Mouse (Mus musculus): ENCODE results near the gene Arhgdib.

Gene Arhgdib

GRCm38 (mm10) chr6:136883961-136884360, 57.7 kb downstream of the Arhgdib start:
- DNase-seq = no peak

DNA sequence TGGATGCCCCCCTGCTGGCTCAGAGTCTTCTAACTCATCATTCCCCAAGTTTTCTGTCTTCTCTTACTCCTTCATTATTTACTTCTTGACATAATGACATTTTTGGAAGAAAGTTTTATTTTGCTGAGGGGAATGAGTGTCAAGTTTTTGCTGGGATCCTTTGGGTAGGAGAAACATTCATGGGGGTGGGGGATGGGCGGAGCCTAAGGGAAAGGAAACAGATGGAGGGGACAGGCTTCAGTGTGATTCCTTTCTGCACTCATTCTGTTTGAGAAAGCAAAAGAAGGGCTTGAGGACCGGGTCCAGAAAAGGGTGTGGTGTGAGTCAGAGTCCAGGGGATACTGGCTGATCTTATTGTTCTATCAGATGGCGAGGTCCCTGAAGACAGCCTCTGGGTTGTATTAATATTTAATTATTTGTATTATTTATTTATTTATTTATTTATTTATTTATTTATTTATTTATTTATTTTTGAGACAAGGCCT, 58.2 kb downstream of the Arhgdib start:
- no peak for DNase-seq

GRCm38 (mm10) chr6:136881678-136882077, 60.0 kb downstream of the Arhgdib start:
- DNase-seq = no peak

GRCm38 (mm10) chr6:136875670-136876069, 66.0 kb downstream of the Arhgdib start, which contains the start of gene Mgp:
Mgp (minus strand) TSS chr6:136875823.
- DNase-seq = no peak

GRCm38 (mm10) chr6:136874599-136874998, 67.1 kb downstream of the Arhgdib start:
- DNase-seq = no peak

Measured in kidney, adult 9 months (tissue).